Comparison of ENCODE assay signal across 27 mouse cellular contexts in the genomic region with DNA sequence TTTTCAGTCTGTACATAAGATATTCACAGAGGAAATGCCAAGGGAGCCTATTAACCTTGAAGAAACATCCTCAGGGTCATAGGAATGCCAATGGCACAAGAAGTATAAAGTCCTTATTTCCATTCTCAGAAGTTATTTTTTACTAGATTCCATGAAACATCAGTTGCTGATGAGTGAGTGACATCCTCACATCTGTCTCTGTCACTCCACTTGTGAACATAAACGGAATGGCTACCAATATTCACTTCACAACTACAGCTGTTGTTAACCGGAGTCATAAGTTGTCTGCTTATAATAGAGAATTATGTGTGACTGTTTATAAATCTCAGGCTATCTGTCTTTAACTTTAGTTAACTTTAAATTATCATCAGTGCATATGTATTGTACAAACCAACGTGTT.
"Had no signal": no experiment of that assay in that cellular context is flagged by ENCODE, and none has a peak within 500 bp of the region (broad histone marks: within the 10 kb centered on the region; RNA-seq: fewer than 3 reads in every experiment).

No protein-coding gene starts in this region.

- ATAC-seq: forebrain, embryonic 13.5 days; forebrain, embryonic 14.5 days; forebrain, embryonic 15.5 days; forebrain, embryonic 16.5 days; forebrain, postnatal 0 days had no signal

- DNase-seq: cerebellum, adult 2 months; cerebellum, adult 8-10 months; cerebellum, adult 9-10 months; cerebellum, adult 9-11 months; cerebellum, postnatal 10 days; cerebellum, postnatal 14 days; cerebellum, postnatal 25 days; cerebellum, postnatal 36 days; embryo, embryonic 11 days; forebrain, postnatal 0 days; gastrocnemius, postnatal 10 days; gastrocnemius, postnatal 14 days; gastrocnemius, postnatal 25 days; gastrocnemius, postnatal 36 days; heart, adult 11 months; heart, adult 18-20 months; heart, adult 2 months had no signal

- H3K9ac ChIP-seq: embryonic facial prominence, embryonic 12.5 days; embryonic facial prominence, embryonic 13.5 days; embryonic facial prominence, embryonic 15.5 days; forebrain, embryonic 12.5 days; forebrain, embryonic 13.5 days; forebrain, embryonic 15.5 days; forebrain, postnatal 0 days had no signal

- H3K4me1 ChIP-seq: embryonic facial prominence, embryonic 12.5 days; embryonic facial prominence, embryonic 13.5 days; embryonic facial prominence, embryonic 15.5 days; forebrain, embryonic 10.5 days; forebrain, embryonic 12.5 days; forebrain, embryonic 13.5 days; forebrain, embryonic 15.5 days had no signal

- H3K27ac ChIP-seq: embryonic facial prominence, embryonic 12.5 days; embryonic facial prominence, embryonic 13.5 days; embryonic facial prominence, embryonic 15.5 days; forebrain, embryonic 10.5 days; forebrain, embryonic 12.5 days; forebrain, embryonic 13.5 days; forebrain, embryonic 15.5 days; heart, adult 2 months had no signal

- H3K36me3 ChIP-seq: embryonic facial prominence, embryonic 12.5 days; embryonic facial prominence, embryonic 13.5 days; embryonic facial prominence, embryonic 15.5 days; forebrain, embryonic 10.5 days; forebrain, embryonic 12.5 days; forebrain, embryonic 15.5 days had no signal

- H3K4me2 ChIP-seq: embryonic facial prominence, embryonic 12.5 days; embryonic facial prominence, embryonic 13.5 days; embryonic facial prominence, embryonic 15.5 days; forebrain, embryonic 12.5 days; forebrain, embryonic 13.5 days; forebrain, embryonic 15.5 days had no signal

- H3K27me3 ChIP-seq: embryonic facial prominence, embryonic 12.5 days; embryonic facial prominence, embryonic 13.5 days; embryonic facial prominence, embryonic 15.5 days; forebrain, embryonic 12.5 days; forebrain, embryonic 13.5 days; forebrain, embryonic 15.5 days had no signal

- H3K4me3 ChIP-seq: embryonic facial prominence, embryonic 12.5 days; embryonic facial prominence, embryonic 13.5 days; embryonic facial prominence, embryonic 15.5 days; erythroblast, embryonic 14.5 days; forebrain, embryonic 10.5 days; forebrain, embryonic 12.5 days; forebrain, embryonic 13.5 days; forebrain, embryonic 15.5 days; heart, adult 2 months had no signal

- H3K9me3 ChIP-seq: embryonic facial prominence, embryonic 12.5 days; embryonic facial prominence, embryonic 13.5 days; embryonic facial prominence, embryonic 15.5 days; forebrain, embryonic 10.5 days; forebrain, embryonic 12.5 days; forebrain, embryonic 13.5 days; forebrain, embryonic 15.5 days had no signal
